Mouse (Mus musculus): ENCODE results near the gene Daam2. TPM values are rescaled to one million over a fixed set of nuclear protein-coding genes. Genes with fewer than 3 reads are reported as not detected.

Gene Daam2
- total RNA-seq, 1 experiment: 0.13 TPM

DNA sequence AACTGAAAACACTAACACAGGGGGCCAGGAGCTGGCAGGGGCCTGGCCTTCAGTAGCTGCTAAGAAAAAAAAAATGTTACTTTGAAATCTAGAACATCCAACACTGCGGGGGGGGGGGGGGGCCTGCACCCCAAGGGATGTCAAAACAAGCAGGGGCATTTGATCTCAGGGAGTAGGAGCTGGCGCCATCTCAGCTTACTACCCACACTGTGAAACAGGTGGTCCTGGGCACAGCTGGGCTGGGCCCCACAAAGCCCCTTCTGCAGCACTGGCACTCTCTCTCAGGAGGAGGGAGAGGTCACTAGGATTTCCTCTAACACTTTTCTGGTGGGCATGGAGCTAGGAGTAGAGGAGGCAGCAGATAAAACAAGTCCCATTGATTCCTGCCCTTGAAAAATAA lies 39.6 kb downstream of the Daam2 start:
- no peak overlapping the region for H3K27ac ChIP-seq (ENCODE audit: insufficient read depth, low read depth, low read length, poor library complexity, severe bottlenecking)
- no peak overlapping the region for H3K4me3 ChIP-seq (ENCODE audit: insufficient read depth in 1 of 2, low read depth in 1 of 2, low read length in 2 of 2, poor library complexity in 1 of 2, severe bottlenecking in 1 of 2)

DNA sequence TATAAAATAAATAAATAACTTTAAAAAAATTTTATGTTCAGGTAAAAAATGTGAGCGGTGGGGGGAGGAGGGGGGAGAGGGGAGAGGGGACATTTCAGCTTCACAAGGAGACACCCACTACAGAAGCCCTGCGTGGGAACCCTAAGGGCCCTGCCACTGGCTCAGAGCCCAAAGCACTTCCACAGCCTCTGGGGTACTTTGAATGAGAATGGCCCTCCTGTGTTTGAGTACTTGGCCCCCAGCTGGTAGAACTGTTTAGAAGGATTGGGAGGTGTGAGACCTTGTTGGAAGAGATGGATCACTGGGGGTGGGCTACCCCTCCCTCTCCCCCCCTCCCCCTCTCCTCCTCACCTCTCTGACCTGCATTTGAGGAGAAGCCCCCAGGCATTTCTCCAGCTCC lies 41.7 kb downstream of the Daam2 start:
- no peak for DNase-seq (ENCODE audit: low read depth, low spot score)
- TF ChIP-seq ZNF384 (IDR thresholded peaks at IDR 0.05; ENCODE audit: low read depth, low read length): no peak
- no peak for TF ChIP-seq ZC3H11A (IDR thresholded peaks at IDR 0.05; ENCODE audit: borderline replicate concordance, low read depth, low read length)
- TF ChIP-seq CHD2 (IDR thresholded peaks at IDR 0.05; ENCODE audit: low read depth, low read length): no peak
- TF ChIP-seq MAFK (IDR thresholded peaks at IDR 0.05; ENCODE audit: insufficient read depth, low read depth, low read length): no peak
- no peak for TF ChIP-seq HCFC1 (IDR thresholded peaks at IDR 0.05; ENCODE audit: borderline replicate concordance, insufficient read depth, low read length)
- in situ Hi-C loops (cut with MboI; ENCODE audit: low sequenced_read_pairs in 2 of 2, unreplicated experiment in 2 of 2): loop anchor here in 1 of 2 experiments (25.0 kb wide), 1 partner anchor 365 kb away; no protein-coding TSS in a partner anchor
- Histone ChIP-seq H3K36me3 (ENCODE audit: control insufficient read depth, insufficient read depth, low read length, poor library complexity, severe bottlenecking) (no peaks in the 10 kb centered on the region), H3K9me3 (ENCODE audit: control insufficient read depth, insufficient read depth, low read depth, low read length) (no peaks in the 10 kb centered on the region), H3K9ac (ENCODE audit: insufficient read depth, low read depth, low read length, poor library complexity, severe bottlenecking) (no peak overlapping the region), H3K4me1 (ENCODE audit: control insufficient read depth in 2 of 2, insufficient read depth in 2 of 2, low read length in 2 of 2, poor library complexity in 1 of 2) (no peaks in the 10 kb centered on the region), H3K4me3 (ENCODE audit: insufficient read depth in 1 of 2, low read depth in 1 of 2, low read length in 2 of 2, poor library complexity in 1 of 2, severe bottlenecking in 1 of 2) (no peak overlapping the region), H3K27ac (ENCODE audit: insufficient read depth, low read depth, low read length, poor library complexity, severe bottlenecking) (no peak overlapping the region)

More for the DNA sequence above, 39.6 kb downstream of the Daam2 start:
- in situ Hi-C loops (cut with MboI; ENCODE audit: low sequenced_read_pairs in 2 of 2, unreplicated experiment in 2 of 2): loop anchor here in 1 of 2 experiments (25.0 kb wide), 1 partner anchor 363 kb away; no protein-coding TSS in a partner anchor
- Histone ChIP-seq H3K9ac (ENCODE audit: insufficient read depth, low read depth, low read length, poor library complexity, severe bottlenecking) (no peak overlapping the region), H3K4me1 (ENCODE audit: control insufficient read depth in 2 of 2, insufficient read depth in 2 of 2, low read length in 2 of 2, poor library complexity in 1 of 2) (no peaks in the 10 kb centered on the region), H3K36me3 (ENCODE audit: control insufficient read depth, insufficient read depth, low read length, poor library complexity, severe bottlenecking) (no peaks in the 10 kb centered on the region), H3K9me3 (ENCODE audit: control insufficient read depth, insufficient read depth, low read depth, low read length) (no peaks in the 10 kb centered on the region)
- no peak for DNase-seq (ENCODE audit: low read depth, low spot score)
- TF ChIP-seq ZC3H11A (IDR thresholded peaks at IDR 0.05; ENCODE audit: borderline replicate concordance, low read depth, low read length) (no peak), ZNF384 (IDR thresholded peaks at IDR 0.05; ENCODE audit: low read depth, low read length) (no peak), CHD2 (IDR thresholded peaks at IDR 0.05; ENCODE audit: low read depth, low read length) (no peak), MAFK (IDR thresholded peaks at IDR 0.05; ENCODE audit: insufficient read depth, low read depth, low read length) (no peak), HCFC1 (IDR thresholded peaks at IDR 0.05; ENCODE audit: borderline replicate concordance, insufficient read depth, low read length) (no peak)

DNA sequence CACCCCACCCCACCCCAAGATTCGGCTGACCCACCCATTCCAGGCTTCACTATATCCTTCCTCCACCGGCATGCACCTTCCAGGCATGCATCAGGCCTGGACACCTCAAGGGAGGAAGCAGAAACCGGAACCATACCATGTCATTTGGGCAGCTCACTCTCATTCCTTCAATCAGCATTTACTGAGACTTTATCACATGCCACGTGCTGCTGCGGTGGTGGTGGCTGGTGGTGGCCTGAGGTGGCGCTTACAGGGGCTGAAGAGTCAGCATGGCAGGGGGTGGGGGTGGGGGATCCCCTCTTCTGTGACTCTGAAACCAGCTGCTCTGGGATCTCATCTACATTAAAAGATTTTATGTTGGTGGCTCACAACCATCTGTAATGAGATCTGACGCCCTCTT lies 42.1 kb downstream of the Daam2 start:
- H3K27ac ChIP-seq (ENCODE audit: insufficient read depth, low read depth, low read length, poor library complexity, severe bottlenecking): no peak overlapping the region
- in situ Hi-C loops (cut with MboI; ENCODE audit: low sequenced_read_pairs in 2 of 2, unreplicated experiment in 2 of 2): loop anchor here in 1 of 2 experiments (25.0 kb wide), 1 partner anchor 365 kb away; no protein-coding TSS in a partner anchor

DNA sequence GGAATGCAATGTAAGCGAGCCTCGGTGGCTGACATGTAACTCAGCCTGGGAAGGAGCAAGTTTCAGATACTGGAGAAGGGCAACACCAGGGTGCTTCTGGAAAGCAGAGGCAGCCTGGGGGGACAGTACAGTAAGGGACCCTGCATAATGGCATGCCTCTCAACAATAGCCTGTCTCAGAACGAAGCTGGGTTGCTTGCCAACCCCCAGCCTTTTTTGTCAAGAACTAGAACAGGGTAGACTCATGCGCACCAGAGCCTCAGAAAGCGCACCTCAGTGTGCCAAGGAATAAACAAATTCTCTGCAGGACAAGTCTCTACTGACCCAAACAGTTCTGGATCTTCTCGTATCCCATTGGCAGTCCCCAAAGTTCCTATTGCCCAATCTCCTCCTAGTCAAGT lies 43.5 kb downstream of the Daam2 start:
- Histone ChIP-seq H3K27ac (ENCODE audit: insufficient read depth, low read depth, low read length, poor library complexity, severe bottlenecking) (no peak overlapping the region), H3K9ac (ENCODE audit: insufficient read depth, low read depth, low read length, poor library complexity, severe bottlenecking) (no peak overlapping the region), H3K36me3 (ENCODE audit: control insufficient read depth, insufficient read depth, low read length, poor library complexity, severe bottlenecking) (no peaks in the 10 kb centered on the region), H3K4me3 (ENCODE audit: insufficient read depth in 1 of 2, low read depth in 1 of 2, low read length in 2 of 2, poor library complexity in 1 of 2, severe bottlenecking in 1 of 2) (no peak overlapping the region), H3K9me3 (ENCODE audit: control insufficient read depth, insufficient read depth, low read depth, low read length) (no peaks in the 10 kb centered on the region), H3K4me1 (ENCODE audit: control insufficient read depth in 2 of 2, insufficient read depth in 2 of 2, low read length in 2 of 2, poor library complexity in 1 of 2) (no peaks in the 10 kb centered on the region)
- in situ Hi-C loops (cut with MboI; ENCODE audit: low sequenced_read_pairs in 2 of 2, unreplicated experiment in 2 of 2): loop anchor here in 1 of 2 experiments (25.0 kb wide), 1 partner anchor 367 kb away; no protein-coding TSS in a partner anchor
- no peak for DNase-seq (ENCODE audit: low read depth, low spot score)
- TF ChIP-seq HCFC1 (IDR thresholded peaks at IDR 0.05; ENCODE audit: borderline replicate concordance, insufficient read depth, low read length) (no peak), CHD2 (IDR thresholded peaks at IDR 0.05; ENCODE audit: low read depth, low read length) (no peak), ZC3H11A (IDR thresholded peaks at IDR 0.05; ENCODE audit: borderline replicate concordance, low read depth, low read length) (no peak), ZNF384 (IDR thresholded peaks at IDR 0.05; ENCODE audit: low read depth, low read length) (no peak), MAFK (IDR thresholded peaks at IDR 0.05; ENCODE audit: insufficient read depth, low read depth, low read length) (no peak)

More for the DNA sequence above, 42.1 kb downstream of the Daam2 start:
- H3K4me3 ChIP-seq (ENCODE audit: insufficient read depth in 1 of 2, low read depth in 1 of 2, low read length in 2 of 2, poor library complexity in 1 of 2, severe bottlenecking in 1 of 2): no peak overlapping the region
- no peaks in the 10 kb centered on the region for H3K4me1 ChIP-seq (ENCODE audit: control insufficient read depth in 2 of 2, insufficient read depth in 2 of 2, low read length in 2 of 2, poor library complexity in 1 of 2)
- H3K9me3 ChIP-seq (ENCODE audit: control insufficient read depth, insufficient read depth, low read depth, low read length): no peaks in the 10 kb centered on the region
- TF ChIP-seq ZNF384 (IDR thresholded peaks at IDR 0.05; ENCODE audit: low read depth, low read length): no peak
- H3K36me3 ChIP-seq (ENCODE audit: control insufficient read depth, insufficient read depth, low read length, poor library complexity, severe bottlenecking): no peaks in the 10 kb centered on the region
- no peak for DNase-seq (ENCODE audit: low read depth, low spot score)
- H3K9ac ChIP-seq (ENCODE audit: insufficient read depth, low read depth, low read length, poor library complexity, severe bottlenecking): no peak overlapping the region
